Mouse (Mus musculus) midbrain, embryonic 14.5 days (tissue): ENCODE results near the gene Syce2. TPM values are rescaled to one million over a fixed set of nuclear protein-coding genes. Genes with fewer than 3 reads are reported as not detected.

Experiments used
- ATAC-seq: fragments of 200-750 bp; cut with Nextera tagmentation; 2 replicates; pipeline ENCODE4 v1.8.0; 2017; ENCODE audit warnings: moderate number of reproducible peaks, moderate library complexity; ENCODE audit not compliant: low FRiP score, low TSS enrichment
- DNase-seq: peaks from one replicate; pipeline ENCODE4 v3.0.0-alpha.2; 2015
- H3K27ac ChIP-seq: fragments of 300-500 bp; sonication (generic); replicated peaks from 2 replicates; pipeline ENCODE4 v1.5.1; 2014; ENCODE audit warnings: mild to moderate bottlenecking, low read depth, low read length, moderate library complexity
- H3K27me3 ChIP-seq: fragments of 300-500 bp; sonication (generic); 2 replicates; pipeline ENCODE4 v1.6.1; 2014; ENCODE audit warnings: low read length, control low read depth, mixed read lengths; ENCODE audit not compliant: control insufficient read depth, insufficient read depth
- H3K36me3 ChIP-seq: fragments of 300-500 bp; sonication (generic); 2 replicates; pipeline ENCODE4 v1.6.1; 2014; ENCODE audit warnings: low read length, control low read depth; ENCODE audit not compliant: control insufficient read depth, insufficient read depth
- H3K4me1 ChIP-seq: fragments of 300-500 bp; sonication (generic); 2 replicates; pipeline ENCODE4 v1.6.1; 2014; ENCODE audit warnings: mild to moderate bottlenecking, antibody characterized with exemption, low read length, control low read depth; ENCODE audit not compliant: control insufficient read depth, insufficient read depth
- H3K4me2 ChIP-seq: fragments of 300-500 bp; sonication (generic); 2 replicates; pipeline ENCODE4 v1.6.1; 2014; ENCODE audit warnings: mild to moderate bottlenecking, low read length, moderate library complexity
- H3K4me3 ChIP-seq: fragments of 300-500 bp; sonication (generic); replicated peaks from 2 replicates; pipeline ENCODE4 v1.5.1; 2014; ENCODE audit warnings: low read depth, low read length
- H3K9ac ChIP-seq: fragments of 300-500 bp; sonication (generic); replicated peaks from 2 replicates; pipeline ENCODE4 v1.6.1; 2014; ENCODE audit warnings: mild to moderate bottlenecking, low read length, moderate library complexity
- H3K9me3 ChIP-seq: fragments of 300-500 bp; sonication (generic); 2 replicates; pipeline ENCODE4 v1.6.1; 2016; ENCODE audit warnings: low read length, control low read depth, mixed read lengths; ENCODE audit not compliant: control insufficient read depth
- WGBS: fragments of 180-500 bp; shearing (Covaris S2); extraction: QIAGEN DNeasy Blood & Tissue Kit; methylation state at CpG from one replicate; pipeline ENCODE4 v1.1.7; 2014; 5-methylcytosine and 5-hydroxymethylcytosine counted together
- polyA plus RNA-seq: library from polyadenylated mRNA; unstranded; fragments of >200 nt; fragmentation: Nextera tagmentation; extraction: Ambion mirVana; gene quantifications from 2 replicates; pipeline ENCODE4 v1.2.1, GENCODE M21; 2014

Syce2 gene
- polyA plus RNA-seq, 1 experiment from 2014 or later, result 17.4 TPM

DNA sequence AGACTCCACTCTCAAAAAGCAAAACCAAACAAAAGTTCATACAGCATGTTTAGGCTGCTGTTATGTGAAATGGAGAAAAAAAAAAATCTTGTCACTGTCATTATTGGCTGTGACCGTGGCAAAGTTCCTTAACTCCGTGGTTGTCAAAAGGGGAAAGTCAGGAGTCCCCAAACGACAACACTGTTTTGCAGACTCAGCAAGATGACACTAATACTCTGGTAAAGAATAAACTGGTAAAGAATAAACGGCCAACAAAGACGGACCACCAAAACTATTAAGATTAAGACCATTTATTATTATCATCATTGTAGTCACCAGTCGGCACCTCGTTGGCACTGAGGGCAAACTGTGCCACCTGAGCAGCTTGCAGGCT lies 32.0 kb upstream of the Syce2 start:
- 3% methylated on average over 7 of the region's 7 CpGs for WGBS
- H3K4me1 ChIP-seq, result peaks cover 14% of the 10 kb centered on the region
- ATAC-seq (no peak), DNase-seq (no peak)
- H3K27ac ChIP-seq, result peak overlapping the region; percentile 86
- H3K9ac ChIP-seq, result peak overlapping the region; percentile 86
- peaks cover 72% of the 10 kb centered on the region for H3K36me3 ChIP-seq
- no peaks in the 10 kb centered on the region for H3K27me3 ChIP-seq
- no peaks in the 10 kb centered on the region for H3K9me3 ChIP-seq
- peak overlapping the region; percentile 73 for H3K4me2 ChIP-seq
- H3K4me3 ChIP-seq, result peak overlapping the region; percentile 87

DNA sequence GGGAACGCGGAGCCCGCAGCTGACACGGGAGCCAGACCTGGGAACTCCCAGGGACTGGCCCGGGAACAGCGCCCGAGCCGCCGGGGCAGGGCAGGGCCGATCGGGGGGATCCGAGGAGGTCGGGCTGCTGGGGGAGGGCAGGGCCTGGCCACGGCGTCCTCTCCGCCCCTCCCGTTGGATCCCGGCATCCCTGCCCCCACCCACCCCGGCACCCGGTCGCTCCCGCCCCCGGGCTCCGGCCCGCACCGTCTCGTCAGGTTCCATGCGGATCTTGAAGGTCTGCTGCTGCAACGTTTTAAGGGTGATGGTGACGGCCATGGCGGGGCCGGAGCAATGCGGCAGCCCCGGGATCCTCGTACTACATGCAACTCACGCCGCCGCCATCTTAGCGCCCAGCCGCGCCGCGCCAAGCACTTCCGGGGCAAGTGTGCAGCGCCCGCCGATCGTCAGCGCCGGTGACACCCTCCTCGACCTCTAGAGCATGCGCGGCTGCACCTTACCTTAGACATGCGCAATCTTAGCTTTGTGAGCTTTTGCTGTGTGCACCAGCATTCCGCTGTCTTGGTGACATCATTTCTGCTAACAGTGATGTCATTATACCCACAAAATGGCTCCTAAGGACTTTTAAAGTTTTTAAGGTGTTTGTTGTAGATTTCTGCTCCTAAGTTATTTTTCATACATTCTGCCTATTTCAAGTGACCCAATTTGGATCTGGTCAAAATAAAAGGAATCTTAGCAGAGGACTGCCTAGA lies 31.5 kb upstream of the Syce2 start, which contains the start of gene Rad23a:
TSS of gene Rad23a (minus strand) at position 418 of the 752 bp plus-strand sequence.
- Histone ChIP-seq H3K27me3 (no peaks in the 10 kb centered on the region), H3K9ac (peak within 1 kb of the TSS; percentile 86), H3K4me2 (peak within 1 kb of the TSS; percentile 73), H3K36me3 (peaks cover 72% of the 10 kb centered on the region), H3K27ac (peak within 1 kb of the TSS; percentile 86), H3K9me3 (no peaks in the 10 kb centered on the region), H3K4me1 (peaks cover 20% of the 10 kb centered on the region), H3K4me3 (peak within 1 kb of the TSS; percentile 87)
- DNase-seq (peak; percentile 98), ATAC-seq (peak; percentile 94)
- under 1% methylated on average over 55 of the region's 55 CpGs for WGBS

DNA sequence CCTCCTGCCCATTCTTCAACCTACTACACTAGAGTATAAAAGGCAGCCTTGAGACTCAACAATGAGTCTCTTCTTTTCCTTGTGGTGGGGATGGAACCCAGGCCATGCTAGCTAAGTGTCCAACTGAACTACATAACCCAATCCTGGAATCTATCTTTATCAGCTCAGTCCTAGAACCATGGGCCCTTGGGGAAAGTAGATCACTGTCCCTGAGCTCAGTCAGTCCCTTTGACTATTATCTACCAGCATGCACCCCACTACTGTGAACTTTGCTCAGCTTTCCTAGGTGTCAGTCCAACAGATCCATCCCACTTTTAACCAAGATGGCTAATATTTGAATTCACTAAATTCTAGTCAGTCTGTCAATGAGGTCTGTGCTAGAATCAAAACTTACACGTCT lies 30.4 kb upstream of the Syce2 start:
- peaks cover 21% of the 10 kb centered on the region for H3K4me1 ChIP-seq
- ATAC-seq, result no peak
- WGBS, result 82% methylated on average over 1 of the region's 1 CpGs

GRCm38 (mm10) chr8:84844397-84845070 lies 27.4 kb upstream of the Syce2 start:
- Histone ChIP-seq H3K4me1 (peaks cover 25% of the 10 kb centered on the region), H3K27ac (no peak overlapping the region), H3K9me3 (no peaks in the 10 kb centered on the region), H3K4me2 (peak overlapping the region; percentile 89), H3K9ac (peak overlapping the region; percentile 95; the same call in 1 of the 2 replicates), H3K27me3 (no peaks in the 10 kb centered on the region), H3K36me3 (peaks cover 42% of the 10 kb centered on the region), H3K4me3 (peak overlapping the region; percentile 97)
- 93% methylated on average over 9 of the region's 9 CpGs for WGBS
- ATAC-seq, result no peak
- DNase-seq, result no peak

More for the DNA sequence above, 30.4 kb upstream of the Syce2 start:
- peaks cover 61% of the 10 kb centered on the region for H3K36me3 ChIP-seq
- no peak overlapping the region for H3K27ac ChIP-seq
- H3K4me2 ChIP-seq, result no peak overlapping the region
- H3K27me3 ChIP-seq, result no peaks in the 10 kb centered on the region
- no peak overlapping the region for H3K9ac ChIP-seq
- H3K4me3 ChIP-seq, result no peak overlapping the region
- DNase-seq, result no peak
- no peaks in the 10 kb centered on the region for H3K9me3 ChIP-seq

DNA sequence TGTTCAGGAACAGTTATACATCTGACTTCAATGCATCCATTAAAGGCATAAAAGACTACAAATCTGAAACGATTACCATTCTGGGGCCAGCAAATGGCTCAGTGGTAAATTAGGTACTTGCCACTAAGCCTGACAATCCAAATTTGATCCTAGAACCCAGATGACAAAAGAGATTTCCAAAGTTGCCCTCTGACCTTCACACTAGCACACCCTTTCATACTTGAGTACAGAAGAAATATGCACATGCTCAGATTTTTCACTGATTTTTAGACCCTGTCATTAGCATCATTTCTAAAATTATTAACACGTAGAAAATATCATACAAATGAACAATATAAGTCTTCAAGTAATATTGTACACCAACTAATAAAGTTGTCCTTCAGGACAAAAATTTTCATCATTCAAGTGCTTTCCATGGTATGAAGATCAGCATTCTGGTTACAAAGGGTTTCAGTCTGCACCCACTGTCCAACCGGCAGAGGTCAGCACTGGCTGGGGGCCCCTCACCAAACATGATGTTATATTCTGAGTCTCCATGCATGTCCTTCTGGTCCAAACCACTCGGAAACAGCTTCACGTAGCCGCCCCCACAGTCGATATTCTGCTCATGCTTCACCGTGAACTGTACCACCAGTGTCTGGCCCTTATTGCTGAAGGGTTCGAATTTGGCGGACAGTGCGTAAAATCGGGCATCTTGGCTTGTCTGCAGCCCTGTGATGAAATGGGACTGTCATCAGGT lies 26.4 kb upstream of the Syce2 start:
- Histone ChIP-seq H3K36me3 (peaks cover 42% of the 10 kb centered on the region), H3K9ac (peak overlapping the region; percentile 95), H3K4me2 (peak overlapping the region; percentile 89), H3K27ac (peak overlapping the region; percentile 66), H3K9me3 (no peaks in the 10 kb centered on the region), H3K4me1 (peaks cover 22% of the 10 kb centered on the region), H3K27me3 (no peaks in the 10 kb centered on the region), H3K4me3 (peak overlapping the region; percentile 97)
- 16% methylated on average over 12 of the region's 12 CpGs for WGBS
- ATAC-seq (no peak), DNase-seq (peak; percentile 64)

GRCm38 (mm10) chr8:84846094-84846721 lies 25.7 kb upstream of the Syce2 start:
- H3K36me3 ChIP-seq, result peaks cover 42% of the 10 kb centered on the region
- H3K27me3 ChIP-seq, result no peaks in the 10 kb centered on the region
- H3K4me2 ChIP-seq, result peak overlapping the region; percentile 89
- DNase-seq (no peak), ATAC-seq (peak; percentile 36; the same call in 1 of the 2 replicates)
- peak overlapping the region; percentile 97 for H3K4me3 ChIP-seq
- H3K9me3 ChIP-seq, result no peaks in the 10 kb centered on the region
- peak overlapping the region; percentile 95 for H3K9ac ChIP-seq
- under 1% methylated on average over 30 of the region's 30 CpGs for WGBS
- H3K4me1 ChIP-seq, result peaks cover 22% of the 10 kb centered on the region
- peak overlapping the region; percentile 88 for H3K27ac ChIP-seq

- DNase-seq (peak; percentile 100), ATAC-seq (peak; percentile 99)
- no peaks in the 10 kb centered on the region for H3K9me3 ChIP-seq
- peak within 1 kb of the TSS; percentile 89 for H3K4me2 ChIP-seq
- WGBS, result under 1% methylated on average over 55 of the region's 55 CpGs
- H3K4me1 ChIP-seq, result peaks cover 22% of the 10 kb centered on the region
- H3K27me3 ChIP-seq, result no peaks in the 10 kb centered on the region
- peak within 1 kb of the TSS; percentile 95 for H3K9ac ChIP-seq
- H3K27ac ChIP-seq, result peak within 1 kb of the TSS; percentile 88
- peak within 1 kb of the TSS; percentile 97 for H3K4me3 ChIP-seq
- peaks cover 35% of the 10 kb centered on the region for H3K36me3 ChIP-seq
Observed at GRCm38 (mm10) chr8:84846722-84847572, 25.0 kb upstream of the Syce2 start, which contains the start of gene Calr. Gene Calr, minus strand, starts transcription at chr8:84846934.
